Mouse (Mus musculus) testis, adult 2 months (tissue): ENCODE results near the gene Ank.

Experiments
- CTCF ChIP-seq: fragments of 200-500 bp; IDR thresholded peaks from 2 replicates; pipeline ENCODE4 v1.5.1; 2012; ENCODE audit warnings: low read depth, mild to moderate bottlenecking, inconsistent platforms, low read length, moderate library complexity; ENCODE audit not compliant: control insufficient read depth, insufficient read depth, insufficient replicate concordance
- POLR2A ChIP-seq: fragments of 200-500 bp; IDR thresholded peaks from 2 replicates; pipeline ENCODE4 v1.6.1; 2012; ENCODE audit warnings: low read depth, mild to moderate bottlenecking, inconsistent platforms, low read length, moderate library complexity; ENCODE audit not compliant: control insufficient read depth

DNA sequence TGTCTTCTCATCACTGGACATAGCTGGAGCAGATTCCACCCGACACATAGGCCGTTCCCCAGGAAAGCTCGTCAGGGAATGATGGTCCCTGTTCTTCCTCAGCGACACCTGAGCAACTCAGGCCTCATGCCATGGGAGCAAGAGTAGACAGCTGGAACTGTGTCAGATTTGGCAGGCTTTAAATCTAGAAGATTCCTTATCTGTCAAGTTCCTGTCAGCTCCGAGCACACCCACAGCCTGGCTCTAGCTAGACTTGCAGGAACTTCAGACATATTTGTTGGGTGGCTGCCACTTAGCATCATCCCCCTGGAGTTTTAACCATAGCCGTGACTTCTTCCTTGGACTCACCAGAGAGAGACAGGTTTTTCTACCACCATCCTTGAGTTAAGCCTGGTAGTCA, 81.6 kb downstream of the Ank start:
- TF ChIP-seq POLR2A = no peak
- TF ChIP-seq CTCF = no peak
